Mouse (Mus musculus) central nervous system, embryonic 18 days (tissue): ENCODE data around the gene Creb1. TPM values are rescaled to one million over a fixed set of nuclear protein-coding genes. Genes with fewer than 3 reads are reported as not detected.

Experiments used
- polyA plus RNA-seq: library from polyadenylated mRNA; depleted of rRNA; stranded (reverse); fragments of >200 nt; gene quantifications from 2 replicates; pipeline ENCODE4 v1.2.3, GENCODE M21; 2012; rRNA removed

Gene Creb1
- polyA plus RNA-seq, result 19.0 and 19.2 TPM in 2 replicates

DNA sequence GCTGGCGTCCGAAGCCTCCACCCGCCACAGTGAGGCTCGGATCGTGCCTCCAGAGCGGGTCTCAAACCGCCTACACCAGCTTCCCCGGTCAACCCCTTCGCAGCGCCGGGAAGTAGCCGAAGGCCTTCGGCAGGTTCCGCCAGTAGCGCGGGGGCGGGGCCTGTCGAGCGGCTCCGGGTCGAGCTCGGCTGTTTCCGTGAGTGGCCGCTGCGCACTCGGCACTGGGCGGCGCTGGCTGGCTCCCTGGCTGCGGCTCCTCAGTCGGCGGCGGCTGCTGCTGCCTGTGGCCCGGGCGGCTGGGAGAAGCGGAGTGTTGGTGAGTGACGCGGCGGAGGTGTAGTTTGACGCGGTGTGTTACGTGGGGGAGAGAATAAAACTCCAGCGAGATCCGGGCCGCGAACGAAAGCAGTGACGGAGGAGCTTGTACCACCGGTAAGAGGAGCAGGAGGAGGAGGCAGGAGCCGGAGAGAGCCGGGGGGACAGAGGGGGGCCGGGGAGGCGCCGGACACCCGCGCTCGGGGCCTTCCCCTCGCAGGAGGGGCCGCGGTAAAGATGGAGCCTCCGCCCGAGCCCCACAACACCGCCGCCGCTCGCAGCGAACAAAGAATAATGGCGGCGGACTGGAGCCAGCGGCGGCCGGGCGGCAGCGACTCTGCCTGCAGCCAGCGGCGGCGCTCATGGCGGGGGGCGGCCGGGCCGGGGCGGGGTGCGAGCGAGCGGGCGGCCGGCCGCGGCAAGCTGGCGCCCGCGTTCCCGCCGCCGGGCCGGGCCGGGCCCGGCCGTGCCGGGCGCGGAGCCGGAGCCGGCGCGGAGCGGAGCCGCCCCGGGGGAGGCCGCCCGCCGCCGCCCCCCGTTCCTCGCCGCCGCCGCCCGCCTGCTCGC lies at the start of gene Creb1:
TSS of gene Creb1 (plus strand) at position 57 of the 882 bp plus-strand sequence.

DNA sequence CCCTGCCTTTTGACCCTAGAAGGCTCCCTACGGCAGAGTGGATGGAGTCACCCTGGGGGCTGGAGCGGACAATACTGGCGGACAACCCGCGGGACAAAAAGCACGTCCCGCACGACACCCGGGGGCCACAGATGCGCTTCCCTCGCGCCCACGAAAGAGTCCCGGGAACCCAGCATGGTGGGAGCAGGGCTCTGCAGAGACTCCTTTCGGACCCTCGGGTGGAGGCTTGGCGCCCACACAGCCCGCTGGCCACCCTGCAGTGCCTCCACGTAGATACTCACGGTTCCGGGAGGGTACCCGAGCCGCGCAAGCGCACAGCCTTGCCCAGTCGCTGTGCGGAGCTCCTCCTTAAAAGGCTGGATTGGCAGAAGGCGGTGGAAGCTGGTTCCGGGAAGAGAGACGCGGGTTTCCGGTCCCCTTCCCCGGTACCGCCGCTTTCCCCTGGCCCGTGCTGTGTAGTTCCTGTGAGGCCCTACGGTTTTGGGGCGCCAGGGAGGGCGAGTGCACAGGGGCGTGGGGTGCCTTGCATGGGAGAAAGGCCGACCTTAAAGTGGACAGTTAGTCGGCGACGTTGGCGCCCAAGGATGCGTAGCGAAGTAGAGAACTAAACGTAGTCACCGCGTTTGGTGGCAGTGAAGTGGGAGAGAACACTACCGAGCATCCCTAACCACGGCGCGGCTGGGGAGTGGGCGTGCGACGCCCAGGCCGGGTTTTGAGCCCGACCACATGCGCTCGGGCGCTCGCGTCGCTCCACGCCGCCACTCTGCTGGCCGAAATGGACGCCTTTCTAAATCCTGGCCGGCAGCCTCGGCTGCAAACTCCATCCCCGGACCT lies 84.7 kb downstream of the Creb1 start, which contains the start of gene Mettl21a:
TSS of gene Mettl21a (minus strand) at position 362 of the 834 bp plus-strand sequence.

Other genes starting within 250 kb of the Creb1 start
- 13.3 and 16.7 TPM in 2 replicates for gene Mettl21a, start 84.6 kb downstream of the Creb1 start, polyA plus RNA-seq
- gene Ccnyl1, start 157.8 kb downstream of the Creb1 start, polyA plus RNA-seq, result 34.4 and 38.5 TPM in 2 replicates
- gene Fzd5, start 205.1 kb downstream of the Creb1 start, polyA plus RNA-seq, result 1.0 and 1.1 TPM in 2 replicates